ENCODE assay signal across 26 mouse cellular contexts in genomic region chr12:7270587-7270986, GRCm38 (mm10).
A peak's percentile ranks its signal among the peaks of the same experiment; 100 is the strongest.
DNase-seq lines count a peak whose midpoint lies in the region; ATAC-seq lines count a peak whose summit lies in the region.
"Had no signal": no experiment of that assay in that cellular context is flagged by ENCODE, and none has a peak within 500 bp of the region (broad histone marks: within the 10 kb centered on the region; RNA-seq: fewer than 3 reads in every experiment).

No protein-coding gene starts in this region.

- no peak overlapping the region for H3K27ac ChIP-seq in kidney, embryonic 15.5 days
- H3K27ac ChIP-seq: forebrain, embryonic 10.5 days; forebrain, embryonic 13.5 days; gastrocnemius, adult 2 months; heart, embryonic 15.5 days; hindbrain, embryonic 10.5 days; hindbrain, embryonic 13.5 days had no signal

- H3K4me3 ChIP-seq in kidney, embryonic 15.5 days (replicated peaks), result no peak overlapping the region
- H3K4me3 ChIP-seq: forebrain, embryonic 10.5 days; forebrain, embryonic 13.5 days; gastrocnemius, adult 2 months; heart, embryonic 12.5 days; heart, embryonic 15.5 days; hindbrain, embryonic 10.5 days; hindbrain, embryonic 13.5 days had no signal

- no peaks in the 10 kb centered on the region for H3K36me3 ChIP-seq in kidney, embryonic 15.5 days
- H3K36me3 ChIP-seq: forebrain, embryonic 10.5 days; heart, embryonic 12.5 days; heart, embryonic 15.5 days; hindbrain, embryonic 10.5 days; hindbrain, embryonic 13.5 days had no signal

- no peaks in the 10 kb centered on the region for H3K27me3 ChIP-seq in kidney, embryonic 15.5 days
- H3K27me3 ChIP-seq: forebrain, embryonic 13.5 days; heart, embryonic 12.5 days; heart, embryonic 15.5 days; hindbrain, embryonic 13.5 days had no signal

- no peaks in the 10 kb centered on the region for H3K4me1 ChIP-seq in kidney, embryonic 15.5 days
- H3K4me1 ChIP-seq: forebrain, embryonic 10.5 days; forebrain, embryonic 13.5 days; heart, embryonic 12.5 days; heart, embryonic 15.5 days; hindbrain, embryonic 10.5 days; hindbrain, embryonic 13.5 days had no signal

- no peak overlapping the region for H3K4me2 ChIP-seq in kidney, embryonic 15.5 days
- H3K4me2 ChIP-seq: forebrain, embryonic 13.5 days; heart, embryonic 12.5 days; heart, embryonic 15.5 days; hindbrain, embryonic 13.5 days had no signal

- WGBS in kidney, embryonic 15.5 days, result 65% methylated on average over 1 of the region's 1 CpGs

- H3K9me3 ChIP-seq in kidney, embryonic 15.5 days (replicated peaks), result no peaks in the 10 kb centered on the region
- H3K9me3 ChIP-seq: forebrain, embryonic 10.5 days; forebrain, embryonic 13.5 days; heart, embryonic 12.5 days; heart, embryonic 15.5 days; hindbrain, embryonic 10.5 days; hindbrain, embryonic 13.5 days had no signal

- ATAC-seq in kidney, embryonic 15.5 days (replicated peaks; ENCODE audit: low FRiP score), result peak; percentile 77; the same call in 1 of the 2 replicates
- ATAC-seq: activated CD4-positive, CD25-positive, alpha-beta regulatory T cell, adult 4 months; forebrain, embryonic 13.5 days; forebrain, postnatal 0 days had no signal

- peak; percentile 10 for DNase-seq in kidney, adult 11 months
- DNase-seq in kidney, adult 18-20 months, result no peak
- DNase-seq in kidney, postnatal 10 days, result peak; percentile 11
- DNase-seq in right cerebral cortex, postnatal 10 days (ENCODE audit: low spot score in 2 of 2), result no peak
- no peak for DNase-seq in thymus, postnatal 10 days (ENCODE audit: low spot score in 2 of 2)
- DNase-seq in lung, postnatal 4 days, result no peak
- DNase-seq: adrenal gland, adult 8-10 months; adrenal gland, postnatal 25 days; cerebellum, adult 11-12 months; cerebellum, adult 8-10 months; cerebellum, postnatal 10 days; cerebellum, postnatal 36 days; forebrain, postnatal 0 days; gastrocnemius, adult 2 months; gastrocnemius, postnatal 14 days; heart, adult 11 months; heart, postnatal 10 days; heart, postnatal 36 days had no signal

- H3K9ac ChIP-seq in kidney, embryonic 15.5 days, result no peak overlapping the region
- H3K9ac ChIP-seq: forebrain, embryonic 13.5 days; forebrain, postnatal 0 days; heart, embryonic 12.5 days; heart, embryonic 15.5 days; hindbrain, embryonic 13.5 days had no signal

Comparison
In these comparisons a context has a peak if more than half of its experiments do, and no peak if none do; other contexts are left out.
1. DNase-seq: peak in kidney, adult 11 months (single experiment) and kidney, postnatal 10 days (single experiment); none in kidney, adult 18-20 months (single experiment), right cerebral cortex, postnatal 10 days (0 of 2), thymus, postnatal 10 days (0 of 2) and lung, postnatal 4 days (0 of 2).